In genomic region chr7:67369645-67370044, GRCm38 (mm10) we compare ENCODE assay signal across 21 mouse cellular contexts. TPM values are rescaled to one million over a fixed set of nuclear protein-coding genes. Genes with fewer than 3 reads are reported as not detected.
DNase-seq lines count a peak whose midpoint lies in the region; ATAC-seq and TF ChIP-seq lines count a peak whose summit lies in the region.
"Had no signal": no experiment of that assay in that cellular context is flagged by ENCODE, and none has a peak within 500 bp of the region (broad histone marks: within the 10 kb centered on the region; RNA-seq: fewer than 3 reads in every experiment).

No protein-coding gene starts in this region.

- 71% methylated on average over 4 of the region's 4 CpGs for WGBS in embryonic facial prominence, embryonic 14.5 days
- 80% methylated on average over 4 of the region's 4 CpGs for WGBS in embryonic facial prominence, embryonic 10.5 days
- 47% methylated on average over 4 of the region's 4 CpGs for WGBS in heart, embryonic 14.5 days
- WGBS in heart, embryonic 10.5 days, result 74% methylated on average over 4 of the region's 4 CpGs
- WGBS in lung, postnatal 0 days, result 41% methylated on average over 4 of the region's 4 CpGs

- H3K27me3 ChIP-seq in embryonic facial prominence, embryonic 14.5 days (replicated peaks; ENCODE audit: control insufficient read depth, insufficient read depth, low read length), result no peaks in the 10 kb centered on the region
- H3K27me3 ChIP-seq in embryonic facial prominence, embryonic 10.5 days (replicated peaks; ENCODE audit: low read depth, poor library complexity, severe bottlenecking), result 0 out of 2 replicates have a peak, but pooled peaks cover 2% of the 10 kb centered on the region
- H3K27me3 ChIP-seq in heart, embryonic 14.5 days (ENCODE audit: control insufficient read depth, insufficient read depth, low read length), result no peaks in the 10 kb centered on the region
- no peaks in the 10 kb centered on the region for H3K27me3 ChIP-seq in heart, embryonic 10.5 days (ENCODE audit: insufficient read depth, poor library complexity, severe bottlenecking)
- H3K27me3 ChIP-seq in lung, postnatal 0 days (replicated peaks; ENCODE audit: insufficient read depth, low read length), result no peaks in the 10 kb centered on the region
- H3K27me3 ChIP-seq: forebrain, embryonic 13.5 days; limb, embryonic 13.5 days; liver, embryonic 15.5 days had no signal

- H3K4me3 ChIP-seq in embryonic facial prominence, embryonic 14.5 days (ENCODE audit: low read depth, low read length), result no peak overlapping the region
- H3K4me3 ChIP-seq in embryonic facial prominence, embryonic 10.5 days, result no peak overlapping the region
- H3K4me3 ChIP-seq in heart, embryonic 14.5 days (ENCODE audit: control insufficient read depth in 1 of 2, insufficient read depth in 1 of 2, low read depth in 1 of 2, low read length in 2 of 2), result peak overlapping the region in 1 of 2 experiments; percentile 11; a peak in 1 of 4 replicates
- H3K4me3 ChIP-seq in heart, embryonic 10.5 days, result no peak overlapping the region
- no peak overlapping the region for H3K4me3 ChIP-seq in lung, postnatal 0 days (ENCODE audit: low read depth, low read length)
- H3K4me3 ChIP-seq: erythroblast, embryonic 14.5 days; forebrain, embryonic 13.5 days; limb, embryonic 13.5 days; liver, embryonic 15.5 days had no signal

- no peak for TF ChIP-seq CTCF in lung, postnatal 0 days (IDR thresholded peaks at IDR 0.05)
- no peak for TF ChIP-seq CTCF in brain, embryonic 14.5 days (IDR thresholded peaks at IDR 0.05; ENCODE audit: borderline replicate concordance, extremely low read depth, insufficient read depth, insufficient read length)

- no peak overlapping the region for H3K4me2 ChIP-seq in embryonic facial prominence, embryonic 14.5 days (ENCODE audit: low read depth, low read length)
- peak overlapping the region; percentile 52 for H3K4me2 ChIP-seq in heart, embryonic 14.5 days (ENCODE audit: low read length)
- H3K4me2 ChIP-seq in lung, postnatal 0 days (replicated peaks; ENCODE audit: low read depth, low read length), result no peak overlapping the region; the same call in 1 of the 2 replicates
- H3K4me2 ChIP-seq: forebrain, embryonic 13.5 days; liver, embryonic 15.5 days had no signal

- no peak for ATAC-seq in embryonic facial prominence, embryonic 14.5 days (ENCODE audit: low read depth)
- ATAC-seq in heart, embryonic 14.5 days (ENCODE audit: insufficient number of reproducible peaks, insufficient read depth, low FRiP score, low read depth), result no peak
- ATAC-seq in lung, postnatal 0 days, result no peak
- ATAC-seq: forebrain, embryonic 13.5 days had no signal

- TF ChIP-seq POLR2A in brain, embryonic 14.5 days (IDR thresholded peaks at IDR 0.05; ENCODE audit: borderline replicate concordance, extremely low read depth, insufficient read depth, insufficient read length, poor library complexity, severe bottlenecking), result no peak

- peaks cover 17% of the 10 kb centered on the region for H3K4me1 ChIP-seq in embryonic facial prominence, embryonic 14.5 days (ENCODE audit: control insufficient read depth, insufficient read depth, low read length)
- H3K4me1 ChIP-seq in embryonic facial prominence, embryonic 10.5 days, result peaks cover 23% of the 10 kb centered on the region
- peaks cover 14 to 42% of the 10 kb centered on the region in 2 experiments for H3K4me1 ChIP-seq in heart, embryonic 14.5 days (ENCODE audit: control insufficient read depth in 2 of 2, insufficient read depth in 2 of 2, low read length in 2 of 2)
- peaks cover 29% of the 10 kb centered on the region for H3K4me1 ChIP-seq in heart, embryonic 10.5 days
- peaks cover 13% of the 10 kb centered on the region; the same call in 1 of the 2 replicates for H3K4me1 ChIP-seq in lung, postnatal 0 days (ENCODE audit: insufficient read depth, low read depth, low read length)

- H3K36me3 ChIP-seq in embryonic facial prominence, embryonic 14.5 days (ENCODE audit: control insufficient read depth, insufficient read depth, low read length), result no peaks in the 10 kb centered on the region
- H3K36me3 ChIP-seq in embryonic facial prominence, embryonic 10.5 days (replicated peaks), result peaks cover 3% of the 10 kb centered on the region; the same call in 1 of the 2 replicates
- H3K36me3 ChIP-seq in heart, embryonic 14.5 days (ENCODE audit: control insufficient read depth, insufficient read depth, low read length), result no peaks in the 10 kb centered on the region
- no peaks in the 10 kb centered on the region for H3K36me3 ChIP-seq in heart, embryonic 10.5 days
- H3K36me3 ChIP-seq in lung, postnatal 0 days (ENCODE audit: insufficient read depth, low read length), result no peaks in the 10 kb centered on the region
- H3K36me3 ChIP-seq: limb, embryonic 13.5 days; liver, embryonic 15.5 days had no signal

- TF ChIP-seq EP300 in lung, postnatal 0 days (IDR thresholded peaks at IDR 0.05), result no peak

- H3K9ac ChIP-seq in embryonic facial prominence, embryonic 14.5 days (ENCODE audit: low read depth, low read length), result no peak overlapping the region
- peak overlapping the region; percentile 60 for H3K9ac ChIP-seq in heart, embryonic 14.5 days (ENCODE audit: low read length)
- no peak overlapping the region for H3K9ac ChIP-seq in lung, postnatal 0 days (replicated peaks; ENCODE audit: low read depth)
- H3K9ac ChIP-seq: forebrain, embryonic 13.5 days; limb, embryonic 13.5 days; liver, embryonic 15.5 days had no signal

- H3K9me3 ChIP-seq in embryonic facial prominence, embryonic 14.5 days (ENCODE audit: control insufficient read depth, low read length), result no peaks in the 10 kb centered on the region
- no peaks in the 10 kb centered on the region for H3K9me3 ChIP-seq in embryonic facial prominence, embryonic 10.5 days
- H3K9me3 ChIP-seq in heart, embryonic 14.5 days (ENCODE audit: control insufficient read depth, low read length), result no peaks in the 10 kb centered on the region
- H3K9me3 ChIP-seq in heart, embryonic 10.5 days, result no peaks in the 10 kb centered on the region
- H3K9me3 ChIP-seq in lung, postnatal 0 days (ENCODE audit: low read length), result no peaks in the 10 kb centered on the region
- H3K9me3 ChIP-seq: forebrain, embryonic 13.5 days; limb, embryonic 13.5 days; liver, embryonic 15.5 days had no signal

- DNase-seq in embryonic facial prominence, embryonic 14.5 days (ENCODE audit: low spot score), result peak; percentile 17
- DNase-seq in embryonic facial prominence, embryonic 10.5 days (ENCODE audit: low spot score), result no peak
- no peak for DNase-seq in heart, embryonic 10.5 days (ENCODE audit: low spot score)
- DNase-seq in lung, postnatal 0 days (ENCODE audit: low spot score), result peak; percentile 36
- no peak for DNase-seq in lung, adult 18-20 months
- peak; percentile 32 for DNase-seq in brain, embryonic 14.5 days (ENCODE audit: low read depth)
- DNase-seq in ovary, postnatal 14 days (ENCODE audit: low spot score), result no peak
- DNase-seq: adrenal gland, postnatal 14 days; cerebellum, adult 18-20 months; cerebellum, postnatal 25 days; gastrocnemius, postnatal 14 days; kidney, adult 18-20 months; midbrain, embryonic 14.5 days; retina, postnatal 1 day; right cerebral cortex, postnatal 4 days had no signal

- no peak overlapping the region for H3K27ac ChIP-seq in embryonic facial prominence, embryonic 14.5 days (replicated peaks; ENCODE audit: low read depth, low read length)
- H3K27ac ChIP-seq in embryonic facial prominence, embryonic 10.5 days (replicated peaks), result no peak overlapping the region
- H3K27ac ChIP-seq in heart, embryonic 14.5 days (replicated peaks in 1 of 2; ENCODE audit: control insufficient read depth in 1 of 2, insufficient read depth in 1 of 2, low read depth in 2 of 2, low read length in 2 of 2), result 0 out of 4 replicates have a peak overlapping the region, but pooled peaks of 1 of the 2 experiments have one; percentile 17
- H3K27ac ChIP-seq in heart, embryonic 10.5 days, result no peak overlapping the region
- H3K27ac ChIP-seq in lung, postnatal 0 days (ENCODE audit: low read length), result no peak overlapping the region
- H3K27ac ChIP-seq: forebrain, embryonic 13.5 days; kidney, postnatal 0 days; limb, embryonic 13.5 days; liver, embryonic 15.5 days had no signal

RNA-seq across cellular contexts. Expression of gene Mef2a, which starts 3.0 kb away (rescaled TPM):
- 53.8 and 59.1 TPM in 2 replicates for polyA plus RNA-seq in embryonic facial prominence, embryonic 14.5 days (2014; fragmentation: Nextera tagmentation; extraction: Ambion mirVana)
- polyA plus RNA-seq in embryonic facial prominence, embryonic 10.5 days (2016; fragmentation: Nextera tagmentation; extraction: Ambion mirVana), result 24.8 and 25.1 TPM in 2 replicates
- polyA plus RNA-seq in heart, embryonic 14.5 days (2014; fragmentation: Nextera tagmentation; extraction: Ambion mirVana), result 144 and 149 TPM in 2 replicates
- polyA plus RNA-seq in heart, embryonic 10.5 days (2016; fragmentation: Nextera tagmentation; extraction: Ambion mirVana), result 45.7 and 69.6 TPM in 2 replicates
- polyA plus RNA-seq in lung, postnatal 0 days (2015; fragmentation: Nextera tagmentation; extraction: Ambion mirVana), result 59.4 and 73.6 TPM in 2 replicates
- 34.7 and 41.6 TPM in 2 replicates for polyA plus RNA-seq in brain, embryonic 14.5 days (2012; rRNA removed)

Comparison
In these comparisons a context has a peak if more than half of its experiments do, and no peak if none do; other contexts are left out.
1. DNase-seq: peak in embryonic facial prominence, embryonic 14.5 days (single experiment), lung, postnatal 0 days (single experiment) and brain, embryonic 14.5 days (single experiment); none in embryonic facial prominence, embryonic 10.5 days (single experiment), heart, embryonic 10.5 days (single experiment), lung, adult 18-20 months (0 of 2) and ovary, postnatal 14 days (single experiment).